8 mouse cellular contexts compared by ENCODE assay signal in the genomic region with DNA sequence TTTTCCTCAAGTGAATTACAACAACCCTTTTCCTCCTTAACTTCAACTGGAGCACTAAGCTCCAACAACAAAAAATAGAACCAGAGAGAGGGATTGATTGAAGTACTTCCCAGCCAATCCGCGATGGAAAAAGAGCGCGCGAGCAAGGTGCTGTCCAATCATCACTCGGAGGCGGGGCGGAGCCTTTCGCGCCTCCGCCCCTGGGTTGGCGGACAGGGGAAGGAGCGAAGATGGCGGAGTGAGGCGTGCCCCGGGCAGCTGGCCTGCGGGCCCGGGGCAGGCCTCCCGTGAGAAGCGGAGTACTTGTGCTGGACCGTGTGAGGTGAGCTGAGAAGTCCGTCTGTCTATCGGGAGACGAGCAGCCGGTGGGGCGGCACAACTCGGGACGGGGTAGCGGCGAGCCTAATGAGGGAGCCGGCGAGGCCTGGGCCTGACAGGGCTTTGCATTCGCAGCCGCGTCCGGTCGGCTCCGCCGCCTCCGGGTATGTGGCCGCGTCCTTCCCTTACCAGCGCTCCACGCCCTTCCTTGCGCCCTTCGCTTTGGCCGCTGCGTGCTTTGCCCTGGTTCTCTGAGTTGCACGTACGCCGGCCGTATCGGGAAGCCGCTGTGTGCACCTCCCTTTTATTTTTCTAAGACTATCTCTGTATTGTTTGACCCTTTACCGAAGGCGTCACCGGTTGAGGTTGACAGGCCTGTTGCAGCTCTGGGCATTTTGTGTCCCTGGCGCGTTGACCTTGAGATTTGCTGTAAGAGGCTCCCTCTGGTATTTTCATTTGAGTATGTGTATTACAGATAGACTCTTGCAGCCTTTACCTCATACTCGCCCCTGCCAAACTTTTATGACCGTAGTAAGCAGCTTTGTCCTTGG. TPM values are rescaled to one million over a fixed set of nuclear protein-coding genes. Genes with fewer than 3 reads are reported as not detected.
A peak's percentile ranks its signal among the peaks of the same experiment; 100 is the strongest.
DNase-seq lines count a peak whose midpoint lies in the region; ATAC-seq lines count a peak whose summit lies in the region.

No protein-coding gene starts in this region.

- ATAC-seq in hindbrain, embryonic 15.5 days (ENCODE audit: low FRiP score, low read depth): peak; percentile 99

- DNase-seq in T-cell, adult 2 months (ENCODE audit: low spot score): peak; percentile 91
- DNase-seq in cerebellum, postnatal 36 days: peak; percentile 95 to 99
- peak; percentile 95 to 98 for DNase-seq in frontal cortex, postnatal 36 days (ENCODE audit: low spot score in 2 of 2)
- peak; percentile 94 for DNase-seq in left cerebral cortex, adult 11 months (ENCODE audit: low spot score)
- DNase-seq in lung, postnatal 4 days: peak; percentile 95 to 98
- DNase-seq in retina, postnatal 7 days (ENCODE audit: low read depth, low spot score): peak; percentile 96
- peak; percentile 81 for DNase-seq in urinary bladder, adult 2 months (ENCODE audit: low spot score)

- H3K4me2 ChIP-seq in hindbrain, embryonic 15.5 days: peak overlapping the region; percentile 63

- peaks cover 28% of the 10 kb centered on the region for H3K4me1 ChIP-seq in hindbrain, embryonic 15.5 days (replicated peaks)

- under 1% methylated on average over 59 of the region's 61 CpGs for WGBS in hindbrain, embryonic 15.5 days

- H3K27me3 ChIP-seq in hindbrain, embryonic 15.5 days: no peaks in the 10 kb centered on the region

- H3K9me3 ChIP-seq in hindbrain, embryonic 15.5 days: no peaks in the 10 kb centered on the region

- peak overlapping the region; percentile 94 for H3K9ac ChIP-seq in hindbrain, embryonic 15.5 days

- H3K4me3 ChIP-seq in hindbrain, embryonic 15.5 days: peak overlapping the region; percentile 96

- peak overlapping the region; percentile 89 for H3K27ac ChIP-seq in hindbrain, embryonic 15.5 days (replicated peaks)

- peaks cover 32% of the 10 kb centered on the region for H3K36me3 ChIP-seq in hindbrain, embryonic 15.5 days

RNA-seq across cellular contexts. Expression of a gene that starts 23.8 kb away (rescaled TPM):
- polyA plus RNA-seq in hindbrain, embryonic 15.5 days (2015; fragmentation: Nextera tagmentation; extraction: Ambion mirVana): 15.1 and 18.1 TPM in 2 replicates
- polyA plus RNA-seq in urinary bladder, adult 2 months (2012; rRNA removed): 1.6 TPM in 2 replicates

RNA-seq across cellular contexts. Expression of a gene that starts 23.9 kb away (rescaled TPM):
- polyA plus RNA-seq in hindbrain, embryonic 15.5 days (2015; fragmentation: Nextera tagmentation; extraction: Ambion mirVana): 6.6 and 7.5 TPM in 2 replicates
- 2.5 and 3.6 TPM in 2 replicates for polyA plus RNA-seq in urinary bladder, adult 2 months (2012; rRNA removed)

RNA-seq across cellular contexts. Expression of a gene that starts 46.9 kb away (rescaled TPM):
- polyA plus RNA-seq in hindbrain, embryonic 15.5 days (2015; fragmentation: Nextera tagmentation; extraction: Ambion mirVana): 54.9 and 55.4 TPM in 2 replicates
- 133 and 134 TPM in 2 replicates for polyA plus RNA-seq in urinary bladder, adult 2 months (2012; rRNA removed)

RNA-seq across cellular contexts. Expression of a gene that starts 46.9 kb away (rescaled TPM):
- polyA plus RNA-seq in hindbrain, embryonic 15.5 days (2015; fragmentation: Nextera tagmentation; extraction: Ambion mirVana): 0.47 and 0.60 TPM in 2 replicates
- 3.1 TPM in 2 replicates for polyA plus RNA-seq in urinary bladder, adult 2 months (2012; rRNA removed)

Comparison
In these comparisons a context has a peak if more than half of its experiments do, and no peak if none do; other contexts are left out.
1. Peak in every context shown above with its lines: DNase-seq, ATAC-seq, H3K4me3 ChIP-seq and H3K27ac ChIP-seq.